Mouse (Mus musculus) ES-Bruce4 (cell line): ENCODE measurements around the gene Iqschfp.

ENCODE experiments used
- CTCF ChIP-seq: IDR thresholded peaks from one replicate; pipeline ENCODE4 v1.8.1; 2011; ENCODE audit warnings: low read depth, low read length
- EP300 ChIP-seq: IDR thresholded peaks from 2 replicates; pipeline ENCODE4 v1.6.1; 2011; ENCODE audit warnings: low read depth, low read length; ENCODE audit not compliant: insufficient read depth
- POLR2A ChIP-seq: IDR thresholded peaks from one replicate; pipeline ENCODE4 v1.8.1; 2011; ENCODE audit warnings: low read length; ENCODE audit not compliant: insufficient read depth

GRCm38 (mm10) chr3:68604962-68605361 is 712.9 kb downstream of the Iqschfp start:
- TF ChIP-seq POLR2A (no peak), CTCF (no peak), EP300 (no peak)
